Mouse (Mus musculus) adrenal gland, postnatal 14 days (tissue): Measurements from ENCODE around the gene H2afy. TPM values are rescaled to one million over a fixed set of nuclear protein-coding genes. Genes with fewer than 3 reads are reported as not detected.
A peak's percentile ranks its signal among the peaks of the same experiment; 100 is the strongest.

ENCODE experiments used
- DNase-seq: peaks from one replicate; pipeline ENCODE4 v3.0.0; 2021; ENCODE audit warnings: mixed read lengths
- total RNA-seq: library from RNA; stranded (reverse); gene quantifications from 2 replicates; pipeline ENCODE4 v1.2.3, GENCODE M21; 2021

Gene H2afy
- total RNA-seq, 1 experiment from 2014 or later, result 126 TPM

- DNase-seq, result no peak
Measured at GRCm38 (mm10) chr13:56111601-56112000, 24.6 kb downstream of the H2afy start.

- DNase-seq, result no peak
Measured at GRCm38 (mm10) chr13:56110694-56111531, 25.2 kb downstream of the H2afy start.

GRCm38 (mm10) chr13:56109703-56110102 is 26.5 kb downstream of the H2afy start:
- DNase-seq, result no peak

- no peak for DNase-seq
Measured at GRCm38 (mm10) chr13:56108849-56109519, 27.2 kb downstream of the H2afy start.

- DNase-seq, result peak; percentile 60
Measured at GRCm38 (mm10) chr13:56104971-56105391, 31.2 kb downstream of the H2afy start.

GRCm38 (mm10) chr13:56103796-56104746 is 32.1 kb downstream of the H2afy start:
- no peak for DNase-seq

- DNase-seq, result no peak
Measured at GRCm38 (mm10) chr13:56102160-56102559, 34.0 kb downstream of the H2afy start.

GRCm38 (mm10) chr13:56095601-56096195 is 40.5 kb downstream of the H2afy start:
- no peak for DNase-seq

GRCm38 (mm10) chr13:56094544-56094943 is 41.6 kb downstream of the H2afy start:
- no peak for DNase-seq

GRCm38 (mm10) chr13:56093680-56094079 is 42.5 kb downstream of the H2afy start:
- no peak for DNase-seq

GRCm38 (mm10) chr13:56092606-56093005 is 43.6 kb downstream of the H2afy start:
- peak; percentile 73 for DNase-seq

- DNase-seq, result no peak
Measured at GRCm38 (mm10) chr13:56090597-56090996, 45.6 kb downstream of the H2afy start.

GRCm38 (mm10) chr13:56088602-56089001 is 47.6 kb downstream of the H2afy start:
- no peak for DNase-seq

GRCm38 (mm10) chr13:56087936-56088335 is 48.2 kb downstream of the H2afy start:
- DNase-seq, result no peak

GRCm38 (mm10) chr13:56084146-56084905 is 51.8 kb downstream of the H2afy start:
- no peak for DNase-seq

GRCm38 (mm10) chr13:56081656-56082055 is 54.5 kb downstream of the H2afy start:
- DNase-seq, result peak; percentile 59

GRCm38 (mm10) chr13:56079616-56080015 is 56.5 kb downstream of the H2afy start:
- no peak for DNase-seq

- DNase-seq, result no peak
Measured at GRCm38 (mm10) chr13:56078724-56079262, 57.4 kb downstream of the H2afy start.

GRCm38 (mm10) chr13:56075930-56076329 is 60.2 kb downstream of the H2afy start:
- DNase-seq, result no peak

GRCm38 (mm10) chr13:56073186-56073585 is 63.0 kb downstream of the H2afy start:
- no peak for DNase-seq

GRCm38 (mm10) chr13:56072268-56072607 is 63.9 kb downstream of the H2afy start:
- DNase-seq, result peak; percentile 48
